Mouse (Mus musculus) skeletal muscle tissue, postnatal 0 days (tissue): ENCODE data around the gene Patz1. TPM values are rescaled to one million over a fixed set of nuclear protein-coding genes. Genes with fewer than 3 reads are reported as not detected.

Experiments used
- polyA plus RNA-seq: library from polyadenylated mRNA; unstranded; fragments of >200 nt; fragmentation: Nextera tagmentation; extraction: Ambion mirVana; gene quantifications from 2 replicates; pipeline ENCODE4 v1.2.1, GENCODE M21; 2015

Gene Patz1
- polyA plus RNA-seq, result 12.5 and 12.9 TPM in 2 replicates

GRCm38 (mm10) chr11:3288521-3289301 is at the start of gene Patz1:
TSS of gene Patz1 (plus strand) at chr11:3288874.

GRCm38 (mm10) chr11:3266079-3266685 is 22.5 kb upstream of the Patz1 start, which contains the start of gene Drg1:
TSS of gene Drg1 (minus strand) at chr11:3266415.

GRCm38 (mm10) chr11:3329891-3330451 is 41.3 kb downstream of the Patz1 start, which contains the start of gene Pik3ip1:
TSS of gene Pik3ip1 (plus strand) at chr11:3330401.

Other genes starting within 250 kb of the Patz1 start
- 5.6 and 7.2 TPM in 2 replicates for gene Sfi1, start 95.4 kb upstream of the Patz1 start, polyA plus RNA-seq
- 18.0 and 18.5 TPM in 2 replicates for gene Eif4enif1, start 86.5 kb upstream of the Patz1 start, polyA plus RNA-seq
- 119 and 121 TPM in 2 replicates for gene Drg1, start 22.5 kb upstream of the Patz1 start, polyA plus RNA-seq
- gene Pik3ip1, start 41.5 kb downstream of the Patz1 start, polyA plus RNA-seq, result 20.9 and 28.6 TPM in 2 replicates
- gene Limk2, start 120.3 kb downstream of the Patz1 start, polyA plus RNA-seq, result 13.4 and 16.9 TPM in 2 replicates
- gene Rnf185, start 163.5 kb downstream of the Patz1 start, polyA plus RNA-seq, result 19.9 and 23.5 TPM in 2 replicates
- 0.09 and 0.27 TPM in 2 replicates for gene Pla2g3, start 199.4 kb downstream of the Patz1 start, polyA plus RNA-seq
- 0.18 and 0.32 TPM in 2 replicates for gene Inpp5j, start 215.9 kb downstream of the Patz1 start, polyA plus RNA-seq
- 99.1 and 138 TPM in 2 replicates for gene Selenom, start 225.8 kb downstream of the Patz1 start, polyA plus RNA-seq